Mouse (Mus musculus): ENCODE measurements around the gene Mapk11.

- TF ChIP-seq CTCF (IDR thresholded peaks at IDR 0.05; ENCODE audit: extremely low read depth, insufficient read length, insufficient replicate concordance, low read depth, low read length) (no peak), POLR2A (IDR thresholded peaks at IDR 0.05; ENCODE audit: low read depth, low read length) (no peak)
These were observed 22.8 kb downstream of the Mapk11 start for GRCm38 (mm10) chr15:89126622-89127021.

Data from small intestine, adult 2 months (tissue).